Mouse (Mus musculus) forebrain, postnatal 0 days (tissue): ENCODE data around the gene 4930563M21Rik. TPM values are rescaled to one million over a fixed set of nuclear protein-coding genes. Genes with fewer than 3 reads are reported as not detected.

ENCODE experiments used
- ATAC-seq: fragments of 200-750 bp; cut with Nextera tagmentation; 2 replicates; pipeline ENCODE4 v1.8.0; 2017; ENCODE audit warnings: mild to moderate bottlenecking, moderate library complexity
- DNase-seq: peaks from one replicate; pipeline ENCODE4 v3.0.0-alpha.2; 2015
- H3K27ac ChIP-seq: fragments of 300-500 bp; sonication (generic); 2 replicates; pipeline ENCODE4 v1.5.1; 2014; ENCODE audit warnings: low read depth, mild to moderate bottlenecking, antibody characterized with exemption, low read length, moderate library complexity, mixed read lengths
- H3K27me3 ChIP-seq: fragments of 300-500 bp; sonication (generic); 2 replicates; pipeline ENCODE4 v1.6.1; 2014; ENCODE audit warnings: mild to moderate bottlenecking, low read length, mixed read lengths; ENCODE audit not compliant: insufficient read depth
- H3K36me3 ChIP-seq: fragments of 300-500 bp; sonication (generic); 2 replicates; pipeline ENCODE4 v1.6.1; 2014; ENCODE audit warnings: mild to moderate bottlenecking, moderate library complexity; ENCODE audit not compliant: insufficient read depth
- H3K4me1 ChIP-seq: fragments of 300-500 bp; sonication (generic); 2 replicates; pipeline ENCODE4 v1.6.1; 2014; ENCODE audit warnings: antibody characterized with exemption; ENCODE audit not compliant: insufficient read depth
- H3K4me2 ChIP-seq: fragments of 300-500 bp; sonication (generic); 2 replicates; pipeline ENCODE4 v1.6.1; 2014; ENCODE audit warnings: low read depth, mild to moderate bottlenecking, moderate library complexity
- H3K4me3 ChIP-seq: fragments of 300-500 bp; sonication (generic); 2 replicates; pipeline ENCODE4 v1.5.1; 2014; ENCODE audit warnings: low read depth, low read length, mixed read lengths
- H3K9ac ChIP-seq: fragments of 300-500 bp; sonication (generic); 2 replicates; pipeline ENCODE4 v1.6.1; 2014; ENCODE audit warnings: mild to moderate bottlenecking
- H3K9me3 ChIP-seq: fragments of 300-500 bp; sonication (generic); 2 replicates; pipeline ENCODE4 v1.6.1; 2016; ENCODE audit warnings: low read length
- CTCF ChIP-seq: sonication (generic); IDR thresholded peaks from 2 replicates; pipeline ENCODE4 v1.5.1; 2016; ENCODE audit warnings: antibody characterized with exemption, control low read depth, low read depth
- WGBS: fragments of 180-500 bp; shearing (Covaris S2); extraction: QIAGEN DNeasy Blood & Tissue Kit; methylation state at CpG from one replicate; pipeline ENCODE4 v1.1.7; 2014; 5-methylcytosine and 5-hydroxymethylcytosine counted together
- polyA plus RNA-seq: library from polyadenylated mRNA; unstranded; fragments of >200 nt; fragmentation: Nextera tagmentation; extraction: Ambion mirVana; gene quantifications from 2 replicates; pipeline ENCODE4 v1.2.1, GENCODE M21; 2015
- total RNA-seq: library from RNA; depleted of rRNA; stranded (reverse); fragments of >200 nt; gene quantifications from 2 replicates; pipeline ENCODE4 v1.2.3, GENCODE M21; 2014; rRNA removed

4930563M21Rik gene
- total and polyA plus RNA-seq, 2 experiments from 2014 or later: not detected

- no peaks in the 10 kb centered on the region for H3K4me1 ChIP-seq
- ATAC-seq (no peak), DNase-seq (no peak)
- WGBS: 74% methylated on average over 1 of the region's 1 CpGs
- H3K4me3 ChIP-seq: no peak overlapping the region
- no peak overlapping the region for H3K27ac ChIP-seq
- H3K9me3 ChIP-seq: no peaks in the 10 kb centered on the region
- no peak for TF ChIP-seq CTCF
- no peaks in the 10 kb centered on the region for H3K36me3 ChIP-seq
- H3K9ac ChIP-seq: no peak overlapping the region
- no peaks in the 10 kb centered on the region for H3K27me3 ChIP-seq
- H3K4me2 ChIP-seq: no peak overlapping the region
Measured at GRCm38 (mm10) chr9:55932482-55932881, 77.9 kb downstream of the 4930563M21Rik start.

DNA sequence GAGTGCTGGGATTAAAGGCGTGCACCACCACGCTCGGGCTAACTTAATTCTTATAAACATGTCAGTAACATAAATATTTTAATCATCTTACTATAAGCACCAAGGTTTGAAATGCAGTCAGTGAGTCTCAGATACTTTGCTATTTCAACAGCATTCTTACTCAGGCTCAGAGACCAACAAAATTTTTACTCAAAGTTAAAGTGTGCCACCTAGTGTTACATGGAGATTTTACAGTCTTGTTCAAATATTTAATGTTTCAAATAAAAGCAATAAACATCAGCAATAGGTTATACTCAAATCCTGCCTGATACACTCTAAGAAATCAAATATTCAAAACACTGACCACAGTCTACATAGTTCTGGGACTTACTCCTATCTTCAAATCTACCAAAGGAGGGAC is 91.8 kb downstream of the 4930563M21Rik start:
- 74% methylated on average over 3 of the region's 3 CpGs for WGBS
- Histone ChIP-seq H3K4me3 (no peak overlapping the region), H3K27me3 (no peaks in the 10 kb centered on the region), H3K4me1 (no peaks in the 10 kb centered on the region), H3K36me3 (no peaks in the 10 kb centered on the region; the same call in 1 of the 2 replicates), H3K9ac (no peak overlapping the region), H3K9me3 (no peaks in the 10 kb centered on the region), H3K27ac (no peak overlapping the region), H3K4me2 (no peak overlapping the region)
- DNase-seq (peak; percentile 68), ATAC-seq (peak; percentile 27; the same call in 1 of the 2 replicates)
- peak; percentile 63 for TF ChIP-seq CTCF

DNA sequence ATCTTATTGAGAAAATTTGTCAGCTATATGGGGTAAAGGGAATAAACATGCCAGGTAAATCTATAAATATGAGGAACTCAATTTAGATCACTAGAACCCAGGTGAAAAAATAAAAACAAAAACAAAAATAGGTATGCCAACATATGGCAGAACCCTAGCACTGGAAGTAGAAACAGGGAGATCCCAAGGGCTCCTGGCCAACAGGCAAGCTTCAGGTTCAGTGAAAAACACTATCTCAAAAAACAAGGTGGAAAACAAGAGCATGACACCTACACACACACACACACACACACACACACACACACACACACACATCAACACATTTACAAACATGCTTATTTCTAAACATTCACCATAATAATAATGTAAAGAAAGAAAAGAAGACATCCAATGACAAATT is 93.6 kb downstream of the 4930563M21Rik start:
- Histone ChIP-seq H3K36me3 (no peaks in the 10 kb centered on the region; the same call in 1 of the 2 replicates), H3K27me3 (no peaks in the 10 kb centered on the region), H3K9me3 (no peaks in the 10 kb centered on the region), H3K4me2 (no peak overlapping the region), H3K27ac (no peak overlapping the region), H3K9ac (no peak overlapping the region), H3K4me3 (no peak overlapping the region), H3K4me1 (no peaks in the 10 kb centered on the region)
- no peak for TF ChIP-seq CTCF
- ATAC-seq (no peak), DNase-seq (no peak)

Other genes with a start within 250 kb of the 4930563M21Rik start
- 43.3 and 48.8 TPM in 2 replicates for gene Scaper, start 72.4 kb downstream of the 4930563M21Rik start, total RNA-seq
- gene Scaper, start 72.4 kb downstream of the 4930563M21Rik start, polyA plus RNA-seq: 25.2 and 33.0 TPM in 2 replicates
- gene Rcn2, start 31.3 kb upstream of the 4930563M21Rik start, total RNA-seq: 135 and 157 TPM in 2 replicates
- 254 and 274 TPM in 2 replicates for gene Rcn2, start 31.3 kb upstream of the 4930563M21Rik start, polyA plus RNA-seq
- 1.5 and 3.0 TPM in 2 replicates for gene Pstpip1, start 79.4 kb upstream of the 4930563M21Rik start, total RNA-seq
- gene Pstpip1, start 79.4 kb upstream of the 4930563M21Rik start, polyA plus RNA-seq: 0.92 and 1.0 TPM in 2 replicates
- gene Tspan3, start 154.9 kb upstream of the 4930563M21Rik start, total RNA-seq: 414 and 430 TPM in 2 replicates
- gene Tspan3, start 154.9 kb upstream of the 4930563M21Rik start, polyA plus RNA-seq: 642 and 649 TPM in 2 replicates